Mouse (Mus musculus) spleen, adult 2 months (tissue): Measurements from ENCODE around the gene Slc25a43. TPM values are rescaled to one million over a fixed set of nuclear protein-coding genes. Genes with fewer than 3 reads are reported as not detected.

ENCODE experiments used
- DNase-seq, 2 experiments: peaks; one replicate each; pipeline versions ENCODE4 v3.0.0 to v3.0.0-alpha.2; 2012 to 2021; ENCODE audit warnings: low spot score in 2 of 2, low read depth in 1 of 2
- H3K27ac ChIP-seq: fragments of 200-500 bp; 2 replicates; pipeline ENCODE4 v1.5.1; 2012; ENCODE audit warnings: low read length, inconsistent platforms; ENCODE audit not compliant: insufficient read depth
- H3K27me3 ChIP-seq: fragments of 200-500 bp; 2 replicates; pipeline ENCODE4 v1.6.1; 2012; ENCODE audit warnings: mild to moderate bottlenecking, moderate library complexity, low read length, inconsistent platforms; ENCODE audit not compliant: control insufficient read depth, insufficient read depth
- H3K36me3 ChIP-seq: fragments of 200-500 bp; 2 replicates; pipeline ENCODE4 v1.6.1; 2012; ENCODE audit warnings: mild to moderate bottlenecking, low read length, inconsistent platforms; ENCODE audit not compliant: control insufficient read depth, insufficient read depth
- H3K4me1 ChIP-seq: fragments of 200-500 bp; 2 replicates; pipeline ENCODE4 v1.6.1; 2011; ENCODE audit warnings: inconsistent platforms; ENCODE audit not compliant: control insufficient read depth, insufficient read depth, insufficient read length
- H3K4me3 ChIP-seq: fragments of 200-500 bp; 2 replicates; pipeline ENCODE4 v1.5.1; 2011; ENCODE audit warnings: mild to moderate bottlenecking, inconsistent platforms; ENCODE audit not compliant: insufficient read depth, insufficient read length; ENCODE audit errors: extremely low read depth
- CTCF ChIP-seq: fragments of 200-500 bp; IDR thresholded peaks from 2 replicates; pipeline ENCODE4 v1.5.1; 2011; ENCODE audit warnings: mild to moderate bottlenecking, inconsistent platforms; ENCODE audit not compliant: insufficient read depth, insufficient read length, insufficient replicate concordance; ENCODE audit errors: extremely low read depth
- POLR2A ChIP-seq: fragments of 200-500 bp; IDR thresholded peaks from 2 replicates; pipeline ENCODE4 v1.6.1; 2011; ENCODE audit warnings: low read depth, low read length, inconsistent platforms
- WGBS: fragments of 180-500 bp; shearing (Covaris S2); methylation state at CpG from one replicate; pipeline ENCODE4 v1.1.7; 2018; 5-methylcytosine and 5-hydroxymethylcytosine counted together
- polyA plus RNA-seq: library from polyadenylated mRNA; depleted of rRNA; stranded (reverse); fragments of >200 nt; gene quantifications from 2 replicates; pipeline ENCODE4 v1.2.3, GENCODE M21; 2012

The Slc25a43 gene
- polyA plus RNA-seq, 1 experiment: 1.2 TPM

- TF ChIP-seq CTCF: no peak
- TF ChIP-seq POLR2A: no peak
These were observed 55.8 kb downstream of the Slc25a43 start for GRCm38 (mm10) chrX:36799131-36799879.

GRCm38 (mm10) chrX:36803189-36803588 is 59.7 kb downstream of the Slc25a43 start:
- Histone ChIP-seq H3K27ac (peak overlapping the region; percentile 14; the same call in 1 of the 2 replicates), H3K27me3 (no peaks in the 10 kb centered on the region)
- 37% methylated on average over 5 of the region's 5 CpGs for WGBS

More at GRCm38 (mm10) chrX:36799131-36799879, 55.8 kb downstream of the Slc25a43 start:
- Histone ChIP-seq H3K27me3 (no peaks in the 10 kb centered on the region), H3K36me3 (peaks cover 2% of the 10 kb centered on the region), H3K4me3 (no peak overlapping the region), H3K27ac (no peak overlapping the region), H3K4me1 (peaks cover 3% of the 10 kb centered on the region)
- 67% methylated on average over 6 of the region's 6 CpGs for WGBS
- DNase-seq: no peak

GRCm38 (mm10) chrX:36804196-36804595 is 60.7 kb downstream of the Slc25a43 start:
- H3K27ac ChIP-seq: no peak overlapping the region; the same call in 1 of the 2 replicates
- peaks cover 3% of the 10 kb centered on the region for H3K4me1 ChIP-seq
- 67% methylated on average over 5 of the region's 5 CpGs for WGBS
- no peaks in the 10 kb centered on the region for H3K27me3 ChIP-seq
- TF ChIP-seq POLR2A: no peak
- no peak for TF ChIP-seq CTCF
- no peak for DNase-seq
- no peaks in the 10 kb centered on the region for H3K36me3 ChIP-seq
- no peak overlapping the region for H3K4me3 ChIP-seq

More at GRCm38 (mm10) chrX:36803189-36803588, 59.7 kb downstream of the Slc25a43 start:
- Histone ChIP-seq H3K4me1 (peaks cover 3% of the 10 kb centered on the region), H3K4me3 (no peak overlapping the region), H3K36me3 (no peaks in the 10 kb centered on the region)
- DNase-seq: no peak
- TF ChIP-seq POLR2A (no peak), CTCF (no peak)

- Histone ChIP-seq H3K4me3 (no peak overlapping the region), H3K27me3 (no peaks in the 10 kb centered on the region), H3K36me3 (no peaks in the 10 kb centered on the region), H3K4me1 (peaks cover 3% of the 10 kb centered on the region), H3K27ac (no peak overlapping the region)
- DNase-seq: no peak
- whole genome bisulfite sequencing: 79% methylated on average over 5 of the region's 5 CpGs
- no peak for TF ChIP-seq POLR2A
- no peak for TF ChIP-seq CTCF
These were observed 62.2 kb downstream of the Slc25a43 start for GRCm38 (mm10) chrX:36805466-36806235.

- Histone ChIP-seq H3K27ac (peak overlapping the region; percentile 96), H3K36me3 (no peaks in the 10 kb centered on the region), H3K4me1 (peaks cover 3% of the 10 kb centered on the region), H3K27me3 (no peaks in the 10 kb centered on the region), H3K4me3 (peak overlapping the region; percentile 69)
- 23% methylated on average over 45 of the region's 45 CpGs for WGBS
- DNase-seq: peak; percentile 73 to 81
- peak; percentile 52; the same call in 1 of the 2 replicates for TF ChIP-seq CTCF
- TF ChIP-seq POLR2A: peak; percentile 58
These were observed 64.2 kb downstream of the Slc25a43 start for GRCm38 (mm10) chrX:36807360-36808317.

- Histone ChIP-seq H3K4me1 (no peaks in the 10 kb centered on the region), H3K36me3 (no peaks in the 10 kb centered on the region), H3K27me3 (no peaks in the 10 kb centered on the region), H3K4me3 (no peak overlapping the region; the same call in 1 of the 2 replicates), H3K27ac (peak overlapping the region; percentile 96; the same call in 1 of the 2 replicates)
- WGBS: 65% methylated on average over 6 of the region's 6 CpGs
- TF ChIP-seq CTCF (no peak), POLR2A (no peak)
- no peak for DNase-seq
These were observed 64.8 kb downstream of the Slc25a43 start for GRCm38 (mm10) chrX:36808318-36808683.
